Mouse (Mus musculus) hindbrain, embryonic 10.5 days (tissue): ENCODE data around the gene Akr1cl. TPM values are rescaled to one million over a fixed set of nuclear protein-coding genes. Genes with fewer than 3 reads are reported as not detected.

Experiments
- DNase-seq: peaks from one replicate; pipeline ENCODE4 v3.0.0-alpha.2; 2017; ENCODE audit warnings: low spot score
- H3K27ac ChIP-seq: fragments of 300-500 bp; sonication (generic); 2 replicates; pipeline ENCODE4 v1.5.1; 2016; ENCODE audit warnings: mild to moderate bottlenecking, moderate library complexity
- H3K27me3 ChIP-seq: fragments of 300-500 bp; sonication (generic); 2 replicates; pipeline ENCODE4 v1.6.1; 2016; ENCODE audit warnings: mild to moderate bottlenecking; ENCODE audit not compliant: poor library complexity, insufficient read depth, severe bottlenecking
- H3K36me3 ChIP-seq: fragments of 300-500 bp; sonication (generic); 2 replicates; pipeline ENCODE4 v1.6.1; 2016; ENCODE audit warnings: mild to moderate bottlenecking, moderate library complexity
- H3K4me1 ChIP-seq: fragments of 300-500 bp; sonication (generic); replicated peaks from 2 replicates; pipeline ENCODE4 v1.6.1; 2016; ENCODE audit warnings: mild to moderate bottlenecking
- H3K4me3 ChIP-seq: fragments of 300-500 bp; sonication (generic); 2 replicates; pipeline ENCODE4 v1.5.1; 2016; ENCODE audit warnings: mild to moderate bottlenecking, moderate library complexity
- H3K9me3 ChIP-seq: fragments of 300-500 bp; sonication (generic); 2 replicates; pipeline ENCODE4 v1.6.1; 2016; ENCODE audit warnings: mild to moderate bottlenecking, moderate library complexity
- WGBS: fragments of 180-500 bp; shearing (Covaris S2); methylation state at CpG from one replicate; pipeline ENCODE4 v1.1.7; 2016; 5-methylcytosine and 5-hydroxymethylcytosine counted together
- polyA plus RNA-seq: library from polyadenylated mRNA; unstranded; fragments of >200 nt; fragmentation: Nextera tagmentation; extraction: Ambion mirVana; gene quantifications from 2 replicates; pipeline ENCODE4 v1.2.1, GENCODE M21; 2016

The Akr1cl gene
- polyA plus RNA-seq, 1 experiment from 2014 or later = 0.22 TPM

DNA sequence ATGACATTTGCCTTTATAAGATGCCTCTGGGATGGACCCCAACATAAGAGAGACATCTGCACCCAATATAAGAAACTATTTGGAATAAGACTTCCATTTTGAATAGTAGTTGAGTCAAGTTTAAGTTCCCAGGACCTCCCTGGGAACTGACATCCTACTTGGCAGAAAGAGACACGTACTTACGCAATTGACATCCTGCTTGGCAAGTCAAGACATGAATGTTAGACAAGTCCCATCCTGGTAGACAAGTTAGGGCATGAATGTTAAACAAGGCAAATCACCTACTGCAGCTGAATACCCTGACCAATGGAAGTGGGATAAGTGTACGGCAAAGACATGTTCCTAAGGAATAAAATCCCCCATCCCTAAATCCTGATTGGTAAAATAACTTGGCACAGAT lies 9.3 kb upstream of the Akr1cl start:
- WGBS = 95% methylated on average over 3 of the region's 3 CpGs
- no peaks in the 10 kb centered on the region for H3K4me1 ChIP-seq

DNA sequence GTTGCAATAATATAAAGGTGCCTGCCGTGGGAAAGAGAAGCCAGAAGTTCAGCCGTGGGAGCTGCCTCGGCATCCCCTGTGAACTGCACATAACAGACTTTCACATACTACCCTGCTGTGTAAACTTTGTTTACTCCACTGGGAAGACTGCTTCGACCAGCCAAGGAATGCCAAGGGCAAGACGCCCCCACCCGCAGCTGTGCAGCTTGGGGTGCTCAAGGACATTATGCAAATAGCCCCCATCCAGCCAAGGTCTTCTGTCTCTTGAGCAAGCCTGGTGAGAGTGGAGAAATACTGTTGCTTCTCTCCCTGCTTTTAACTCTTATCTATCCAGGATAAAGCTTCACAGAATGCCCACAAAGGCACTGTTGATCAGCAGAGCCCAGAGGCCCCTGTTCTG lies 8.2 kb upstream of the Akr1cl start:
- 84% methylated on average over 6 of the region's 6 CpGs for WGBS
- Histone ChIP-seq H3K27me3 (no peaks in the 10 kb centered on the region), H3K9me3 (no peaks in the 10 kb centered on the region), H3K4me1 (no peaks in the 10 kb centered on the region), H3K4me3 (no peak overlapping the region), H3K36me3 (no peaks in the 10 kb centered on the region), H3K27ac (no peak overlapping the region)
- no peak for DNase-seq

More for the DNA sequence above, 9.3 kb upstream of the Akr1cl start:
- no peaks in the 10 kb centered on the region for H3K27me3 ChIP-seq
- H3K36me3 ChIP-seq = no peaks in the 10 kb centered on the region
- no peak overlapping the region for H3K27ac ChIP-seq
- no peak for DNase-seq
- no peak overlapping the region for H3K4me3 ChIP-seq
- no peaks in the 10 kb centered on the region for H3K9me3 ChIP-seq

DNA sequence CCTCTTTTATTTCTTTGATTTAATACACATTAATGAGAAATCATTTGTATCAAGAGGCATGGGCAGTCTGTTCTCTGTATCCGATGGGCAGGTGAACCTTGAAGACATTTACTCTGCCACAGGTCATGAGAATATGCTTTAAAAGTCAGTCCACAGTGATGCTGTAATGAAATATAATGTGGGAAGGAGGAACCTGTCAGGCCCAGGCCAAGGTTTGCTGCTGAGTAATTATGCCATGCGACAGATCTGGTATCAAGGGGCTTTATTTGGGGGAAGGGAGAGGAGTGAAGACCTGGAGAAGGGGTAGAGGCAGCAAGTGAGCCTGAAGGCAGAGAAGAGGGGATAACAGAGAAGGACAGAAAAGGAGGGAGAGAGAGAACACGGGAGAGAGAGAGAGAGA lies 7.1 kb upstream of the Akr1cl start:
- Histone ChIP-seq H3K9me3 (no peaks in the 10 kb centered on the region), H3K4me1 (no peaks in the 10 kb centered on the region), H3K27me3 (no peaks in the 10 kb centered on the region), H3K4me3 (no peak overlapping the region), H3K27ac (no peak overlapping the region), H3K36me3 (no peaks in the 10 kb centered on the region)
- 83% methylated on average over 3 of the region's 3 CpGs for whole genome bisulfite sequencing
- DNase-seq = no peak

DNA sequence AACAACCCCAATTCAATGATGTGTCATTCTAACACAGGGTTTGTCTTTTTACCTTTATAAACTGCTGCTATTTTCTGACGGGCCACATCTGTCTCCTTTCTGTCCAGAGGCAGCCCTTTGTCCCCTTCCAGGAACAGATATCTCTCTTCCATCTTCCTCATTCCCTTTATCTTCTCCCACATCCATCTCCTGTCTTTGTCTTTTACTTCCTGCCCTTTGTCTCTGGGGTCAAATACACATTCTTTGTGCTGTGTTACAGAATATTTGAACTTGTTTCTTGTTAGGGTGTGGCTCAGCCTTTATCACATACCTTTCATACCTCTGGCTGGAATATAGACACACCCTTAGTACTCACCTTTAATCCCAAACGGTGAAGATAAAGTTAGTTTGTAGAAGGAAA lies 5.0 kb upstream of the Akr1cl start:
- DNase-seq = no peak
- Histone ChIP-seq H3K27me3 (no peaks in the 10 kb centered on the region), H3K9me3 (no peaks in the 10 kb centered on the region), H3K4me1 (no peaks in the 10 kb centered on the region), H3K27ac (no peak overlapping the region), H3K4me3 (no peak overlapping the region), H3K36me3 (no peaks in the 10 kb centered on the region)
- 78% methylated on average over 2 of the region's 2 CpGs for WGBS

DNA sequence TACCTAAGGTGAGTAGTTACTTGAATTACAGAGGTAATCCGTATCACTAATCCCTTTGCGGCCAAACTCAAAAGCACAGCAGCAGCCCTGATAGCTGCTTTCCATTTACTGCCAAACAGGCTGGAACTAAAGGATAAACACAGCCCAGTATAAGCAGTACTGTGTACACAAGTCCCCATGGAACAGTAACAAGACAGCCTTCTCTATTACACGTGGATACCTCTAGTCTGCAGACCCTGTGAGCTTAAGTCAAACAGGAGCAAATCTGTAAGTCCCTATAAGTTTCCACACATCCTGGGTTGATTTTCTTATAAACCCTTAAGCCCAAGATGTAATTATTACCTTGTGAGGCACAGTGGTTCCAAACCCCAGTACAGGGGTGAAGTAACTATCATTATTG lies 3.0 kb upstream of the Akr1cl start:
- no peak for DNase-seq
- Histone ChIP-seq H3K4me1 (no peaks in the 10 kb centered on the region), H3K4me3 (no peak overlapping the region), H3K27me3 (no peaks in the 10 kb centered on the region), H3K9me3 (no peaks in the 10 kb centered on the region), H3K27ac (no peak overlapping the region), H3K36me3 (no peaks in the 10 kb centered on the region)
- WGBS = 46% methylated on average over 3 of the region's 3 CpGs

DNA sequence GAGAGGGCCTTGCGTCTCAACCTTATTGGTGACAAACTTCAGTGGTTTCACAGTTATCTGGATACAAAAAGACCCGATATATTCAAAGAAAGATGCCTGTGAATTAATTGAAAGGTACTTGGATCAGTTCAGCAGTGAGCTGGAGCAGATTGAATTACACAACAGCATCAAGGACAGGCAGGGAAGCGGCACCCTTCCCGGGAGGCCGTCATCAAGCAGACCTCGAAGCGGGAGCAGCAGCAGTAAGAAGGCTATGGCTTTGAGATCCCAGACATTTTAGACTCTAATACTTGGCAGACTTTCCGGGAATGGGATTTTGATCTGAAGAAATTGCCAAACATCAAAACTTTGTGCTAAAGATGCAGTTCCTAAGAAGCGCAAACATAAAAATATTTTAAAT lies 4.4 kb downstream of the Akr1cl start:
- H3K27ac ChIP-seq = no peak overlapping the region
- no peaks in the 10 kb centered on the region for H3K36me3 ChIP-seq
- no peak for DNase-seq
- no peaks in the 10 kb centered on the region for H3K27me3 ChIP-seq
- no peak overlapping the region for H3K4me3 ChIP-seq
- H3K4me1 ChIP-seq = no peaks in the 10 kb centered on the region
- H3K9me3 ChIP-seq = no peaks in the 10 kb centered on the region
- WGBS = 72% methylated on average over 9 of the region's 9 CpGs

DNA sequence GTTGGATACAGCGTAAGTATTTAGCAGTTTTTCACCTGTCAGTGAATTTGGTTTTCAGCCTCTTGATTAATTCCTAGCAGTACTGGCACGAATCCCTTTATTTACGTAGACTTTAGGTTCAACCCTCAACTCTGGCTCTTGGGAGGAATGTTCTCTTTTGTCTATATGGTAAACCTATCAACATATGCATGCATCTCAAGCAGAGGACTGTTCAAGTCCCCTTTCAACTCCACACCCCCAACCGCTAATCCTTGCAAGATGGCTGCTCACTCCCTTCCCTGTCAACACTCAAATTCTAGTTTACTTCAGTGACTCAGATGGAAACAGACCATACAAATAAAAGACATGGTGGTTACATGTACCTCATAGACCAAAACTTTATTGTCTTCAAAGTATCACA lies 19.8 kb downstream of the Akr1cl start:
- no peaks in the 10 kb centered on the region for H3K36me3 ChIP-seq
- no peaks in the 10 kb centered on the region for H3K27me3 ChIP-seq
- H3K4me1 ChIP-seq = no peaks in the 10 kb centered on the region
- WGBS = 77% methylated on average over 4 of the region's 4 CpGs
- no peak overlapping the region for H3K27ac ChIP-seq
- no peaks in the 10 kb centered on the region for H3K9me3 ChIP-seq
- DNase-seq = no peak
- no peak overlapping the region for H3K4me3 ChIP-seq

DNA sequence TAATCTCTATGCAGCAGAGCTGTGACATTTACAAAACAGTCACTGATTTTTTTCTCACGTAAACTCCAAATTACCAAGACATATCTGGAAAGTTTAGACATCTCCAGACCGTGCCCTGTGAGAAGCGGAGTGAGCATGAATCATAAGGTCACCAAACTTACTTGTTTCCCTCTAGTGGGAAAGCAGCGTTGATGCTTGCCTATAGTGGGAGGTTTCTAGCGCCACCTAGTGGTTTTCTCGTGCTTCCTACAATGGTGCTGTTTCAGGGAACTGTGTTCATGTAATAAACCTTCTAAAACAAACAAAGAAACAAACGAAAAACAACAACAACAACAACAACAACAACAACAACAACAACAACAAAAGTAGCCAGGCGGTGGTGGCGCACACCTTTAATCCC lies 22.4 kb downstream of the Akr1cl start:
- Histone ChIP-seq H3K27ac (no peak overlapping the region), H3K4me1 (no peaks in the 10 kb centered on the region), H3K4me3 (no peak overlapping the region), H3K9me3 (no peaks in the 10 kb centered on the region), H3K36me3 (no peaks in the 10 kb centered on the region), H3K27me3 (no peaks in the 10 kb centered on the region)
- peak; percentile 65 for DNase-seq
- 19% methylated on average over 9 of the region's 9 CpGs for WGBS

DNA sequence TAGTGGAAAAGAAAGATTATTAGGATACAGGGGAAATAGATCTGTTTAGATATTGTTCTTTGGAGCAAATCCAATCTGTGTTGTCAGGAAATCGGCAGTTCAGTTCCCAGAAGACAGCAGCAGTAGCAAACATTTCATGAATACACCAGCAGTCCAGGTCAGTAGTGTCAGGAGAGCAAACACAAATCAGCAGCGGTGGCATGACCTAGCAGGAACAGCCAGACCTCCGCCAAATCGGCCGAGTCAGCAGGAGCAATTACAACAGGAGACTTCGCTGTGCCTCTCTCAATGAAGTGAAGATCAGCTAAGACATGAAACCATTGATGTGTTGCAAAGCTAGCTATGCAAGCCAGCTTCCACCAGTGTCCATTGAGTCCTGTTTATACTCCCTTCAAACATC lies 27.0 kb downstream of the Akr1cl start:
- Histone ChIP-seq H3K4me1 (no peaks in the 10 kb centered on the region), H3K27me3 (no peaks in the 10 kb centered on the region), H3K9me3 (no peaks in the 10 kb centered on the region), H3K27ac (no peak overlapping the region), H3K36me3 (no peaks in the 10 kb centered on the region), H3K4me3 (no peak overlapping the region)
- 87% methylated on average over 6 of the region's 6 CpGs for WGBS
- DNase-seq = no peak

DNA sequence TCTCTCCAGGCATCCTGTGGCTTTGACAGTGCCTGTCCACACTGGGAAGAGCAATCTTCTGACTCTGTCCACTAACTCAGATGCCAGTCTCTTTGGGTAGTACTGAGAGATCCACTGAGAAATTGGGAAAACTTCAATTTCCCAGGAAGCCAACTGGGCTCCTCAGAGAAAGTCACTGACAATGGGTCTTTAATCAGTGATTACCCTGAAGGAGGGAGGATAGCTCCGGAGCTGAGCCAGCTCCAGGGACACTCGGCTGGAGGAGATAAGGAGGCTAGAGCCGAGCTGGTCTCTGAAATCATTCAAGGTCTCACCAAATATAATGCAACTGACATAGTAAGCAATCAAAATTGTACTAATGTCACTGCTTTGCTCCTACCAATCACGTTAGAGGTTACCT lies 28.0 kb downstream of the Akr1cl start:
- Histone ChIP-seq H3K4me1 (no peaks in the 10 kb centered on the region), H3K27ac (no peak overlapping the region), H3K36me3 (no peaks in the 10 kb centered on the region), H3K27me3 (no peaks in the 10 kb centered on the region), H3K9me3 (no peaks in the 10 kb centered on the region), H3K4me3 (no peak overlapping the region)
- WGBS = 79% methylated on average over 4 of the region's 4 CpGs
- DNase-seq = no peak

DNA sequence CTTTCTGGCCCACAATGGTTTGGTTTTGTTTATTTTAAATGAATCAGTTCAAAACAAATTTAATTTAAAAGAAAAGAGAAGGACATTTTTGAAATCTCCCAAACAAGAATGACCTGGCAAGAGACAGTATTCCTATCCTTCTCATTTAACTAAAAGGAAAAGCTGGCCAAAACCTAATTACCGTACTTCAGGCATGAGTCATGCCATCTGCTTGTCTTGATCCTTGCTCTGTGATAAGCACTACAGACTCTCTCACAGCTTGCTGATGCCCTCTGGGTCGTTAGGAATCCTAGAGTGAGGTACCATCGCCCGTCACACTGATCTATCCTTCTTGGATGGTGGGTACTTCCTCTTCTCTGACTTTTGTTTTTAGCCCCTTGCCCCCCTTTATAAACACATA lies 39.4 kb downstream of the Akr1cl start:
- DNase-seq = no peak
- WGBS = 84% methylated on average over 4 of the region's 4 CpGs
- no peaks in the 10 kb centered on the region for H3K27me3 ChIP-seq

DNA sequence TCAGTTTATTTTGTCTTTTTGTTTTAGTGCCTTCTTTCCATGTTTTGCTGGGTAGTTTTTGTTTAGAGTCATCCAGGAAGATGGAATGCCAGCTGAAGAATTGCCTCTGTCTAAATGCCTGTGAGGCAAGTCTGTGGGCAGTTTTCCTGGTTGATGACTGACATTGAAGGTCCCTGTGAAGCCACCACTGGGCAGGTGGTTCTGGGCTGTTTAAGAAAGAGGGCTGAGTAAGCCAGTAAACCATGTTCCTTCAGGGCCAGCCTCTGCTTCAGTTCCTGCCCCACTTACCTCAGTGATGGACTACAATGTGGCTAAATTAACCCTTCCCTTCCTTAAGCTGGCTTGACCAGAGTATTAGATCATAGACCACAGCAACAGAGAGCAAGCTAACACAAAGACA lies 44.4 kb downstream of the Akr1cl start:
- Histone ChIP-seq H3K27ac (no peak overlapping the region), H3K27me3 (no peaks in the 10 kb centered on the region), H3K4me1 (no peaks in the 10 kb centered on the region), H3K36me3 (no peaks in the 10 kb centered on the region), H3K9me3 (no peaks in the 10 kb centered on the region), H3K4me3 (no peak overlapping the region)
- DNase-seq = no peak

More for the DNA sequence above, 39.4 kb downstream of the Akr1cl start:
- no peaks in the 10 kb centered on the region for H3K9me3 ChIP-seq
- H3K36me3 ChIP-seq = no peaks in the 10 kb centered on the region
- H3K4me3 ChIP-seq = no peak overlapping the region
- no peaks in the 10 kb centered on the region for H3K4me1 ChIP-seq
- H3K27ac ChIP-seq = no peak overlapping the region

DNA sequence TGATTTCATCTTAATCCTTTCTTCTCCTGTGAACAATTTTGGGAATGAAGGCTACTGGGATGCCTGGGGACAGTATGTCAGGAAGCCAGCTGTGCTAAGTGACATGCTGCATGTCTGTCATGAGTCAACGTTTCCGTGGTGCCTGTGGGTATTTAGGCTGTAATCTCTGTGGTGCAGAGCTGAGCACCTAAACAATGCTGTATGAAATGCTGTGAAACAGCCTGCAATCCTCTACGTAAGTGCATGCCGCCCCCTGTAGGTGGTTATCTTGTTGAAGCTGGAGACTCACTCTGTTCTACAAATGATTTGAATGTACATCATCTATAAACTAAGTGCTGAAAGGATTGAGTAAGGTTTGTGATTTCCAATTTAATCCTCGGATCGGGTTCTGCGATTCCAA lies 46.4 kb downstream of the Akr1cl start:
- Histone ChIP-seq H3K36me3 (no peaks in the 10 kb centered on the region), H3K9me3 (no peaks in the 10 kb centered on the region), H3K4me3 (no peak overlapping the region), H3K4me1 (no peaks in the 10 kb centered on the region), H3K27me3 (no peaks in the 10 kb centered on the region), H3K27ac (no peak overlapping the region)
- whole genome bisulfite sequencing = 47% methylated on average over 7 of the region's 7 CpGs
- DNase-seq = peak; percentile 46

DNA sequence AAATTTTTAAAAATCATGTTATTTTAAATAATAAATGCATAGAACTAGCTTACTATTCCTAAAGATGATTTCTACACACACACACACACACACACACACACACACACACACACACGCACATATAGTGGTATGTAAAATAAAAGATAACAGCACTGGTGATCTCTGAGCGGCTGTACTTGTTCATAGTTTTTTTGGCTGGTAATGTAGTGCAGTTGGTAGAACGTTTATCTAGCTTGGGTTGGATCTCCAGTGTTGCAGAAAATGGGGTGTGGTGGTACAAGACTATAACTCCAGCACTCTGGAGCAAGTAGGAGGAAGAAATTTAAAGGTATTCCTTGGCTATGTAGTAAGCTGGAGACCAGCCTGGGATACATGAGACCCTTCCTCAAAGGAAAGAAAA lies 49.3 kb downstream of the Akr1cl start:
- Histone ChIP-seq H3K4me1 (peaks cover 2% of the 10 kb centered on the region), H3K27me3 (no peaks in the 10 kb centered on the region), H3K27ac (no peak overlapping the region), H3K4me3 (no peak overlapping the region), H3K36me3 (no peaks in the 10 kb centered on the region), H3K9me3 (no peaks in the 10 kb centered on the region)
- 90% methylated on average over 3 of the region's 3 CpGs for WGBS
- no peak for DNase-seq
